Mouse (Mus musculus): Measurements from ENCODE around the gene Crb1. TPM values are rescaled to one million over a fixed set of nuclear protein-coding genes. Genes with fewer than 3 reads are reported as not detected.

Crb1 gene
- polyA plus RNA-seq, 1 experiment from 2014 or later = 0.10 TPM

GRCm38 (mm10) chr1:139249159-139249558 lies 127.7 kb downstream of the Crb1 start:
- no peaks in the 10 kb centered on the region for H3K9me3 ChIP-seq
- no peaks in the 10 kb centered on the region for H3K36me3 ChIP-seq
- no peak overlapping the region for H3K4me3 ChIP-seq (replicated peaks)
- H3K4me1 ChIP-seq (replicated peaks) = no peaks in the 10 kb centered on the region
- no peak overlapping the region for H3K9ac ChIP-seq
- no peak overlapping the region for H3K4me2 ChIP-seq (replicated peaks)
- ATAC-seq = no peak
- WGBS = 46% methylated on average over 6 of the region's 6 CpGs
- no peak overlapping the region for H3K27ac ChIP-seq
- H3K27me3 ChIP-seq (replicated peaks) = no peaks in the 10 kb centered on the region

DNA sequence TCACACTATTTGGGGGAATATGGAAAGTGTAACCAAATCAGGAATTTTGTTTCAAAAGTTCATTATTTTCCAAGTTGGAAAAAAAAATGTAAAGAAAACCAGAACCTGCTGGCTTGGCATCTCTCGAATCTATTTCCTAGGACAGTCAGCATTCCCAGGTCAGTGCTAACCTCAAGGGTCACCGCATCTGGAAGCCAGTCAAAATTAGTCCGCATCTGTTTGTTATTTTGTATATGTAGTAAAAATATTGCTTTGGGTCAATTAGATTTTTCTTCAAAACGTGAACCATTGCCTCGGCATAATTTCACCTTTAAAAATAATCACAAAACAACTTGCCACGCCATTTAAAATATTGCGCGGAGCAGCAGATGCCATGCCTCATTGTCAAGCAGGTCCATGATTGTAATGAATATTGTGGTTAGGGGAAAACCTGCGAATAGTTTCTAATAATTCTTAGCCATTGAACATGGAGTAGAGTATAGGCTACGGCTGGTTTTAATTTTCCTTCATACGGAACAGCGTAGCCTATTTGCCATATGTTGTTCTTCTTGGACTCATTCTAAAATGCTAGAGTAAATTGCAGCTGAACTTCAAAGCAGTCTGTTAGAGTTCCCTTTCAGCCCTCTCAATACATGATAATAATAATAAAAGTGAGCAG lies 130.0 kb downstream of the Crb1 start:
- ATAC-seq = no peak
- Histone ChIP-seq H3K36me3 (no peaks in the 10 kb centered on the region), H3K4me2 (replicated peaks) (no peak overlapping the region), H3K4me1 (replicated peaks) (no peaks in the 10 kb centered on the region), H3K27me3 (replicated peaks) (no peaks in the 10 kb centered on the region), H3K4me3 (replicated peaks) (no peak overlapping the region), H3K27ac (no peak overlapping the region), H3K9ac (no peak overlapping the region), H3K9me3 (no peaks in the 10 kb centered on the region)
- 87% methylated on average over 12 of the region's 12 CpGs for WGBS

DNA sequence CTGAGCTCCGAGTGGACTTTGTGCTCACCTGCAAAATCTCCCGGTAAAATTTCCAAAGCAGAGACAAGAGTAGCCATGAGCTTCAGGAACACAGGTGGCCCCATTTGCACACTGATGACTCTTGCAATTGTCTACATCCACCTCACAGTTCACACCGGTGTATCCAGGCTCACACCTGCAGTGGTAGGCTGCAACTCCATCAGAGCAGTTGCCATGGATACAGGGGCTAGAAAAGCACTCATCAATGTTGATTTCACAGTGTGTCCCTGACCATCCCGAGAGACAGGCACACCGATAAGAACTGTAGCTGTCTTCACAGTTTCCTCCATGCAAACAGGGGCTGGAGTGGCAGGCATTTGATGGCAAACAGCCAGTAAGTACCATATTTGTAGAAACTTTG lies 140.1 kb downstream of the Crb1 start:
- no peak for ATAC-seq
- 61% methylated on average over 5 of the region's 5 CpGs for whole genome bisulfite sequencing
- no peak overlapping the region for H3K4me2 ChIP-seq (replicated peaks)
- H3K36me3 ChIP-seq = no peaks in the 10 kb centered on the region
- no peaks in the 10 kb centered on the region for H3K27me3 ChIP-seq (replicated peaks)
- 0 out of 2 replicates have a peak, but pooled peaks cover 5% of the 10 kb centered on the region for H3K4me1 ChIP-seq (replicated peaks)
- H3K4me3 ChIP-seq (replicated peaks) = no peak overlapping the region
- H3K9ac ChIP-seq = no peak overlapping the region
- H3K27ac ChIP-seq = no peak overlapping the region
- no peaks in the 10 kb centered on the region for H3K9me3 ChIP-seq

DNA sequence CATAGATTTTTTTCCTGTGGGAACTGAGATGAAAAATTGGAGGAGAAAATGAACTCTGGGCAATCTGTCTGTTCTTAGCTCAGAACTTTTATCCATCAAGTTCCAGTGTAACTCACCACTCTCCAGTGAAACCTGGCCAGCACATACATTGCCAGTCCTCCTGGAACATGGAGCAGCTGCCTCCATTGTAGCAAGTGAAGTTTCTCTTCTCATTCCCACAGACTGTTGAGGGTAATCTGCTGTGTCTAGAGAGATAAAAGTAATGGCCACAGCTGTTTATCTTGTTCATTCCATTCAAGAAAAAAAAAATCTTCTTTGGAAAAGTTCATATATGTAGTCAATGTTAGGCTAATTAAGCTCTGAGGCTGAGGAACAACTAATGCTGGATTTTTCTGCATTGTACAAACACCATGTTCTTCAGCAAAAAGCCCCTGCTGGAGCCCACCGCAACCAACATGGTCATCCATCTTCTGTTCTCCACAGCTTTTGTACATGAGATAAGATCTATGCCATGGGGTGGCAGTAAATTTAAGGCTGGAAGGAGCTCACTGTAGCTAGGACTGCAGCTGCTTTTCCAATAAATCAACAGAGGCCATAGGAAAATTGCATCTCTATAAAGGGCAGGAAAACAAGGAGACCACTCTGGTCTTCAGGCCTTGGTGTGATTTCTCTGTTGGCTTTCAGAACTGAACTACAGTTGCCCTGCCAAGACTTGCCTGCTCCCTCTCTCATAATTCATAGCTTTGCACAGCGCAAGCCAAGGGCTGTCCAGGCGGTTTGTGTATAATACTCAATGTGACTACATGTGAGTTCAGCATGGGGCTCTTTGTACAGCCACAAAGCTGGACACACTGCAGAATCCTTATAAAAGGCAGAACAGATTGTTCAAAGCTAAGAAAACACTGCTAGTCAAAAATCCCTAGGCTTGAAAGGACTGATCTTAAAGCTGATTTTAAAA lies 142.0 kb downstream of the Crb1 start:
- H3K4me1 ChIP-seq (replicated peaks) = 0 out of 2 replicates have a peak, but pooled peaks cover 5% of the 10 kb centered on the region
- no peak overlapping the region for H3K4me3 ChIP-seq (replicated peaks)
- H3K27me3 ChIP-seq (replicated peaks) = no peaks in the 10 kb centered on the region
- no peak overlapping the region for H3K4me2 ChIP-seq (replicated peaks)
- no peaks in the 10 kb centered on the region for H3K9me3 ChIP-seq
- no peak overlapping the region for H3K9ac ChIP-seq
- H3K27ac ChIP-seq = peak overlapping the region; percentile 62
- peak; percentile 45; the same call in 1 of the 2 replicates for ATAC-seq
- WGBS = 53% methylated on average over 3 of the region's 3 CpGs
- no peaks in the 10 kb centered on the region for H3K36me3 ChIP-seq

DNA sequence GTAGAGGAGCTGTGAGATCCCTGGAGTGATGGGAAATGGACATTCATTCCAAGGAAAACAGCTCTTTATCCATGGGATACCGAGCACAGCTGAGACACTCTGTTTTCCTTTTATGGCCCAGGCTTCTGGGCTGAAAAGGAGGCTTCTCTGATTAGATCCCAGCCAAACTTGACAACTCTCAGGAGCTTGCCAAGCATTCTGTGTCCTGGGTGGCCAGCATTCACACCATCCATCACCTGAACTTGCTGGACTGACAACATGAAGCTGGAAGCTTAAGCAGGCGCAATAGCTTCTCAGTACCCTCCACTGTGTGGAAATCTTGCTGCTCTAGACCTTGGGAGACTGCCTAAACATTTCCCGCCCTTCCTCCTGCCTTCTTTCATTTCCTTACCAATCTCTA lies 144.3 kb downstream of the Crb1 start:
- H3K27me3 ChIP-seq (replicated peaks) = no peaks in the 10 kb centered on the region
- 38% methylated on average over 3 of the region's 3 CpGs for WGBS
- no peaks in the 10 kb centered on the region for H3K9me3 ChIP-seq
- no peak overlapping the region for H3K9ac ChIP-seq
- ATAC-seq = peak; percentile 55; the same call in 1 of the 2 replicates
- 0 out of 2 replicates have a peak overlapping the region, but pooled peaks have one; percentile 1 for H3K27ac ChIP-seq
- no peak overlapping the region for H3K4me3 ChIP-seq (replicated peaks)
- no peak overlapping the region for H3K4me2 ChIP-seq (replicated peaks)
- H3K36me3 ChIP-seq = no peaks in the 10 kb centered on the region
- H3K4me1 ChIP-seq (replicated peaks) = 0 out of 2 replicates have a peak, but pooled peaks cover 5% of the 10 kb centered on the region

DNA sequence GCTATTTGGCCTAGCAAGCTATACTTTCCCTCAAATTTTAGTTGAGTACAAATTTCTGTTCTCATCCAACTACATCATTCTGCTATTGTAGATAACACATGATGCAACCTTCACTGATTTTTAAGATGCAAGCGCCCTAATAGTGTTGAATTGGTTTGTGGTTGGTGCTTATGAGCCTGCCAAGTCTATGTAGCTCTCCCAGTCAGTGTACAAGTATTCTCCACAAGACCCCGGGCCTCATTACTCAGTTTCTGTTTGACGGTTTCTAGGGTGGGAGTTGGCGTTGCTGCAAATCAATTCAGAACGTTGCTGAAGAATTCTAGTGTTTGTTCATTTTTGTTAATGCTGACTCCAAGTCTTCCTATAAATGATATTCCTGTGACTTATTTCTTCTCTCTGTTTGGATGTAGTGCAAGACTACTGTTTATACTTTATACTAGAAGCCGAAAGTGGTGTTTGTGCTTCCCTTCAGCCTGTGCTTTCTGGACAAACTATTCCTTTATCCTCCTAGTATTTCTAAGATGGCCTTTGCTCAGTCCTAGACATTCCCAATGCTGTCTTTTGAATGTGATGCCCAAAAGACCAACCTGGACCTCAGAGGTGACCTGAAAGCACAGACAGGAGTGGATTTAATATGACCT lies 152.5 kb downstream of the Crb1 start:
- 47% methylated on average over 6 of the region's 6 CpGs for WGBS
- no peak overlapping the region for H3K4me3 ChIP-seq (replicated peaks)
- no peak overlapping the region for H3K4me2 ChIP-seq (replicated peaks)
- H3K9ac ChIP-seq = no peak overlapping the region
- peak overlapping the region; percentile 48 for H3K27ac ChIP-seq
- no peaks in the 10 kb centered on the region for H3K27me3 ChIP-seq (replicated peaks)
- 0 out of 2 replicates have a peak, but pooled peaks cover 5% of the 10 kb centered on the region for H3K4me1 ChIP-seq (replicated peaks)
- ATAC-seq = 0 out of 2 replicates have a peak, but pooled peaks have one; percentile 47
- no peaks in the 10 kb centered on the region for H3K9me3 ChIP-seq
- H3K36me3 ChIP-seq = no peaks in the 10 kb centered on the region

GRCm38 (mm10) chr1:139223804-139224203 lies 153.1 kb downstream of the Crb1 start:
- 43% methylated on average over 4 of the region's 4 CpGs for WGBS
- Histone ChIP-seq H3K4me2 (replicated peaks) (no peak overlapping the region), H3K4me1 (replicated peaks) (0 out of 2 replicates have a peak, but pooled peaks cover 5% of the 10 kb centered on the region), H3K4me3 (replicated peaks) (no peak overlapping the region), H3K27ac (0 out of 2 replicates have a peak overlapping the region, but pooled peaks have one; percentile 32), H3K9ac (no peak overlapping the region), H3K27me3 (replicated peaks) (no peaks in the 10 kb centered on the region), H3K9me3 (no peaks in the 10 kb centered on the region), H3K36me3 (no peaks in the 10 kb centered on the region)
- ATAC-seq = no peak

GRCm38 (mm10) chr1:139215311-139215710 lies 161.6 kb downstream of the Crb1 start:
- Histone ChIP-seq H3K9me3 (no peaks in the 10 kb centered on the region), H3K4me2 (replicated peaks) (no peak overlapping the region), H3K9ac (no peak overlapping the region), H3K36me3 (no peaks in the 10 kb centered on the region), H3K4me1 (replicated peaks) (no peaks in the 10 kb centered on the region; the same call in 1 of the 2 replicates), H3K27me3 (replicated peaks) (no peaks in the 10 kb centered on the region), H3K4me3 (replicated peaks) (no peak overlapping the region), H3K27ac (no peak overlapping the region)
- WGBS = 66% methylated on average over 8 of the region's 8 CpGs
- no peak for ATAC-seq

- Histone ChIP-seq H3K4me1 (replicated peaks) (no peaks in the 10 kb centered on the region; the same call in 1 of the 2 replicates), H3K9me3 (no peaks in the 10 kb centered on the region), H3K9ac (no peak overlapping the region), H3K4me3 (replicated peaks) (no peak overlapping the region), H3K4me2 (replicated peaks) (no peak overlapping the region), H3K27ac (no peak overlapping the region), H3K36me3 (no peaks in the 10 kb centered on the region), H3K27me3 (replicated peaks) (no peaks in the 10 kb centered on the region)
- WGBS = 51% methylated on average over 4 of the region's 4 CpGs
- ATAC-seq = no peak
Observed at GRCm38 (mm10) chr1:139210505-139210904, 166.4 kb downstream of the Crb1 start.

GRCm38 (mm10) chr1:139209796-139210195 lies 167.1 kb downstream of the Crb1 start:
- H3K9ac ChIP-seq = no peak overlapping the region
- no peaks in the 10 kb centered on the region for H3K4me1 ChIP-seq (replicated peaks)
- H3K9me3 ChIP-seq = no peaks in the 10 kb centered on the region
- H3K27ac ChIP-seq = no peak overlapping the region
- 31% methylated on average over 7 of the region's 7 CpGs for WGBS
- no peaks in the 10 kb centered on the region for H3K27me3 ChIP-seq (replicated peaks)
- no peak overlapping the region for H3K4me2 ChIP-seq (replicated peaks)
- H3K36me3 ChIP-seq = no peaks in the 10 kb centered on the region
- peak; percentile 71 for ATAC-seq
- H3K4me3 ChIP-seq (replicated peaks) = no peak overlapping the region

DNA sequence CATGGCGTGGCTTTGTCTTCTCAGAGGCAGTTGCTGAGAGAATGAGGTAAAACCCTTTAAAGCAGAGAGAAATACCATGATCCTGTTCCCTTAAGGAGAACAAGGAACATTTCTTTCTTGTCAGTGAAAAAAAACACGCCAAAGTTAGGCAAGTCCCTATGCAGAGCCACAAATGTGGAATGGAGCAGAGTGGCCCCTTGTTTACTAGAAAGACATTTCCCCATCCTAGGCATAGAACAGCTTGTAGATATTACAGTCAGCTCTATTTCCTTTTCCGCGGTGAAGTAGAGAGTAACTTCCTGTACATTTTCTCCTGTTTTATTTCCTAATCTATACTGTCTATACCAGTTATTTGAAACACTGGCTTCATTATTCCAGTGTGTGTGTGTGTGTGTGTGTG lies 170.6 kb downstream of the Crb1 start:
- no peak overlapping the region for H3K27ac ChIP-seq
- no peak overlapping the region for H3K4me3 ChIP-seq (replicated peaks)
- no peaks in the 10 kb centered on the region for H3K4me1 ChIP-seq (replicated peaks)
- WGBS = 55% methylated on average over 4 of the region's 4 CpGs
- no peak overlapping the region for H3K9ac ChIP-seq
- no peaks in the 10 kb centered on the region for H3K9me3 ChIP-seq
- no peaks in the 10 kb centered on the region for H3K27me3 ChIP-seq (replicated peaks)
- no peak for ATAC-seq
- H3K36me3 ChIP-seq = no peaks in the 10 kb centered on the region
- H3K4me2 ChIP-seq (replicated peaks) = no peak overlapping the region

DNA sequence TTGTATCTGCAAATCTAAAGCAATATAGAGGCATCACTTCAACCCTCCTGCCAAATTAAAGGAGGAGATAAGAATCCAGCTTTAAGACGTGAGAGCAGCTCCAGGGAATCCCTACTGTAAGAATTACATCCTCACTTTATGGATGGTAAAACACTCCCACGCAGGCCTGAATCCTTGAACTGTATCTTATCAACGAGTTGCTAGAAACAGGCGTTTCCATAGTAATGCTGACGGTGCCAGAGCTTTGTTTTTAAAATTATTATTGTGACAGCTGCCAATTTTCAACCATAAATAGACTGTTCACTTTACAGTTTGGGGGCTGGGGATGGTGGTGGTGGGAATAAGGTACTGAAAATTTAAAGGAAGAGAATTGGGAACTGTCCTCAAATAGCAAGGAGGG lies 173.9 kb downstream of the Crb1 start:
- H3K9ac ChIP-seq = no peak overlapping the region
- no peaks in the 10 kb centered on the region for H3K9me3 ChIP-seq
- no peak overlapping the region for H3K27ac ChIP-seq
- no peaks in the 10 kb centered on the region for H3K36me3 ChIP-seq
- 40% methylated on average over 5 of the region's 5 CpGs for WGBS
- no peaks in the 10 kb centered on the region for H3K27me3 ChIP-seq (replicated peaks)
- ATAC-seq = no peak
- H3K4me3 ChIP-seq (replicated peaks) = no peak overlapping the region
- no peaks in the 10 kb centered on the region for H3K4me1 ChIP-seq (replicated peaks)
- H3K4me2 ChIP-seq (replicated peaks) = no peak overlapping the region
